In genomic region chr6:100023434-100024095, GRCm38 (mm10) we compare ENCODE assay signal across 16 mouse cellular contexts.
"Had no signal": no experiment of that assay in that cellular context is flagged by ENCODE, and none has a peak within 500 bp of the region (broad histone marks: within the 10 kb centered on the region; RNA-seq: fewer than 3 reads in every experiment).

No protein-coding gene starts in this region.

- H3K4me3 ChIP-seq: megakaryocyte, embryonic 14.5 days; midbrain, embryonic 13.5 days; midbrain, embryonic 15.5 days; neural tube, embryonic 12.5 days; stomach, embryonic 15.5 days had no signal

- DNase-seq: liver, postnatal 0 days; lung, embryonic 14.5 days; lung, postnatal 10 days; lung, postnatal 36 days; right cerebral cortex, postnatal 14 days; thymus, adult 2 months; thymus, postnatal 25 days; thymus, postnatal 4 days had no signal

- H3K9ac ChIP-seq: liver, postnatal 0 days; lung, embryonic 14.5 days; midbrain, embryonic 13.5 days; midbrain, embryonic 15.5 days; neural tube, embryonic 12.5 days; stomach, embryonic 15.5 days had no signal

- H3K4me2 ChIP-seq: lung, embryonic 14.5 days; midbrain, embryonic 11.5 days; midbrain, embryonic 13.5 days; midbrain, embryonic 15.5 days; neural tube, embryonic 12.5 days; stomach, embryonic 15.5 days had no signal

- H3K27ac ChIP-seq: macrophage; midbrain, embryonic 13.5 days; midbrain, embryonic 15.5 days; neural tube, embryonic 12.5 days; stomach, embryonic 15.5 days; stomach, postnatal 0 days had no signal

- H3K9me3 ChIP-seq: megakaryocyte, embryonic 14.5 days; midbrain, embryonic 13.5 days; midbrain, embryonic 15.5 days; neural tube, embryonic 12.5 days; stomach, embryonic 15.5 days had no signal

- ATAC-seq: liver, postnatal 0 days; midbrain, embryonic 13.5 days; midbrain, embryonic 15.5 days had no signal

- H3K4me1 ChIP-seq: megakaryocyte, embryonic 14.5 days; stomach, embryonic 15.5 days had no signal

- H3K27me3 ChIP-seq: stomach, embryonic 15.5 days had no signal

- H3K36me3 ChIP-seq: midbrain, embryonic 13.5 days; midbrain, embryonic 15.5 days; neural tube, embryonic 12.5 days; stomach, embryonic 15.5 days had no signal
